Mouse (Mus musculus) erythroblast, embryonic 14.5 days (primary cell): Measurements from ENCODE around the gene Mkln1. TPM values are rescaled to one million over a fixed set of nuclear protein-coding genes. Genes with fewer than 3 reads are reported as not detected.

Experiments used
- H3K27me3 ChIP-seq: 2 replicates; pipeline ENCODE4 v1.6.1; 2012; ENCODE audit warnings: inconsistent platforms; ENCODE audit not compliant: control insufficient read depth
- H3K36me3 ChIP-seq: 2 replicates; pipeline ENCODE4 v1.6.1; 2012; ENCODE audit warnings: mild to moderate bottlenecking, inconsistent platforms; ENCODE audit not compliant: control insufficient read depth
- H3K4me1 ChIP-seq: 2 replicates; pipeline ENCODE4 v1.6.1; 2012; ENCODE audit warnings: inconsistent platforms; ENCODE audit not compliant: control insufficient read depth
- H3K4me3 ChIP-seq: replicated peaks from 2 replicates; pipeline ENCODE3; 2012; ENCODE audit warnings: moderate library complexity, mild to moderate bottlenecking, inconsistent platforms
- H3K9me3 ChIP-seq: 2 replicates; pipeline ENCODE4 v1.6.1; 2012; ENCODE audit warnings: low read length, inconsistent platforms, mixed read lengths; ENCODE audit not compliant: control insufficient read depth
- GATA1 ChIP-seq: IDR thresholded peaks from 2 replicates; pipeline ENCODE4 v1.6.1; 2012; ENCODE audit warnings: low read length, inconsistent platforms, mixed read lengths
- TAL1 ChIP-seq: IDR thresholded peaks from 3 replicates; pipeline ENCODE4 v1.6.1; 2012; ENCODE audit warnings: low read length, inconsistent platforms, mixed read lengths
- polyA plus RNA-seq: library from polyadenylated mRNA; stranded (reverse); fragments of >175 nt; gene quantifications from 2 replicates; pipeline ENCODE4 v1.2.3, GENCODE M21; 2012

Gene Mkln1
- 2.2 and 4.1 TPM in 2 replicates for polyA plus RNA-seq

DNA sequence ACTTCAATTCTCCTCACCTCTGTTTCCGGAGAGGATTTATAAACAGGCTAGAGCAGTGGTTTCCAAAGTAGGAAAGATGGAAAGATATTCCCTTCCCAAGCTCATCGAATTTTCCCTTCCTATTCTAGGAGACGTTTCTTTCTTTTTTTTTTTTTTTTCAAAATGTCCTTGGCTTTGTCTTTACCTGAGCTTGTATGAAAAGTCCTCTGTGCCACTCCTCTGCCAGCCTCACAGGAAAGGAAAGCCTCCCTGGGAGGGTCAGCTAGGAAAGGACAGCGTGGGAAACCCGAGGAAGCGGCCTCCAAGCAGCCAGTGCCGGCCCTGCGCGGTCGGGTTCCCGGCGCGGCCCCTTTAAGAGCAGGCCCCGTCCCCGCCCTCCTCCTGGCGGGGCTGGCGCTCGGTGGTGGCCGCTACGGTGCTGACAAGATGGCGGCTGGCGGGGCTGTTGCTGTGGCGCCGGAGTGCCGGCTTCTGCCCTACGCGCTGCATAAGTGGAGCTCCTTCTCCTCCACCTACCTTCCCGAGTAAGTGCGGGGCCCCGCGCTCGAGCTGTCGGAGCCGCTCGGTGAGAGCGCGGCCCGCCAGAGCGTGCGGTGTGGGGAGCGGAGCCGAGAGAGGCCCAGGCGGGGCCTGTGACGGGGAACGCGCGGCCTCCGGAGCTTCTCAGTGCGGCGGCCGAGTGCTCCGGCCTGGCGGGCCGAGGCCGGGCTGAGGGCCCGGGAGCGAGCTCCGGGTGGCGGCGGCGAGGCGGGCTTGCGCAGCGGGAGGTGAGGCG lies at the start of gene Mkln1:
Gene Mkln1, plus strand, starts transcription at position 305 of the 775 bp plus-strand sequence.
- no peak for TF ChIP-seq TAL1
- no peak for TF ChIP-seq GATA1
- peaks cover 65% of the 10 kb centered on the region for H3K4me1 ChIP-seq
- H3K27me3 ChIP-seq = no peaks in the 10 kb centered on the region
- H3K4me3 ChIP-seq = peak within 1 kb of the TSS; percentile 95
- peaks cover 17% of the 10 kb centered on the region for H3K36me3 ChIP-seq
- H3K9me3 ChIP-seq = no peaks in the 10 kb centered on the region

DNA sequence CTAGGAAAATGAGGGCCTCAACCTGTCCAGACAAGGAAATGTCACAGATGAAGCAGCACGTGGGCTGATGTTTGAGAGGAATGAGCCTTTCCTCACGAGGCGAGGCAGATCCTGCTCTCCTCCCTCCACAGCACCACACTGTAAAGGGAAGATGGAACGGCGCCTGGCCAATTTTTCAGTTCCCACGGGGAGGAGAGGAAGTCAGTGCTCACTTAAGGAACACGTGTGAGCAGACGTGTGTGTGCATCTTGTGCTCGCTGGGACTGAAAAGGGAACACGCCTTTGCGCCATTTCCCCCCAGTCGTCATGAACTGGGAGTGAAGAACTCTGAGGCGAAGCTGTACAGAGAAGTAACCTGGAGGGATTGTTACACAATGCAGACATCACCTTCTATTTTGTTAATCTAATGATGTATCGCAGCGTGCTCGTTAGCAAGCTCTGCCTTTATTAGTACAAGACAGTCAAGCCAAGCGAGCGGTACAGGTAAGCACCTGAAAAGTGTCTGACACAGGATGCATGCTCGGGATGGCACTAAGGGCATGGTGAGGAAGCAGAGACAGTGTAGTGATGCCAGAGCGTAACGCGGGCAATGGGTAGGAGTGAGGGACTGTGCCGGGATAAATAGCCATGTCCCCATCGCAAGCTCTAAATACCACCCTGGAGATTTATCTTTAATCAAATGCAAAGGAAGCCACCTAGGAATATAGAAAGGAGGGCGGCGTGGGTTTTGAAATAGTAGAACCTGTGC lies 41.9 kb upstream of the Mkln1 start:
- no peak for TF ChIP-seq GATA1
- no peak for TF ChIP-seq TAL1
- no peak overlapping the region for H3K4me3 ChIP-seq
- H3K9me3 ChIP-seq = no peaks in the 10 kb centered on the region
- no peaks in the 10 kb centered on the region for H3K36me3 ChIP-seq
- H3K4me1 ChIP-seq = no peaks in the 10 kb centered on the region
- no peaks in the 10 kb centered on the region for H3K27me3 ChIP-seq

DNA sequence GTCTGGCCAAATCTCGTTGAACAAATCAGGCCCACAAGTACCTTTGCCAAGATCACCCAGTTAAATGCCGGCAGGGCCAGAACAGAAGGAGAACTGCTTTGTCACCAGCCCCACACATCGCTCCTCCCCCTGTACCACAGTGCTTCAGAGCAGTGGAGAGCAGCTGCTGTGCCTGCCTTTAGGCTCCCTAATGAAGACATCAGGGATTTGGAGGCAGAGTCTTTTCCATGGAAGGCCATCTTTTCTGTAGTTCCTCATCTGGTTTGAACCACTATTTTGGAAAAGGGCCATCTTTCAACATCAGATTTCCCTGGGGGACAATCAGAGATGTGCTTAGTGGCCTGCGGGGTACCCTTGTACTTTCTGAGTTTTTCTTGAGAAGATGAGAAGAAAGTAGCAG lies 41.2 kb upstream of the Mkln1 start:
- Histone ChIP-seq H3K9me3 (no peaks in the 10 kb centered on the region), H3K4me3 (no peak overlapping the region), H3K27me3 (no peaks in the 10 kb centered on the region), H3K4me1 (no peaks in the 10 kb centered on the region), H3K36me3 (no peaks in the 10 kb centered on the region)
- TF ChIP-seq TAL1 = no peak
- TF ChIP-seq GATA1 = no peak

DNA sequence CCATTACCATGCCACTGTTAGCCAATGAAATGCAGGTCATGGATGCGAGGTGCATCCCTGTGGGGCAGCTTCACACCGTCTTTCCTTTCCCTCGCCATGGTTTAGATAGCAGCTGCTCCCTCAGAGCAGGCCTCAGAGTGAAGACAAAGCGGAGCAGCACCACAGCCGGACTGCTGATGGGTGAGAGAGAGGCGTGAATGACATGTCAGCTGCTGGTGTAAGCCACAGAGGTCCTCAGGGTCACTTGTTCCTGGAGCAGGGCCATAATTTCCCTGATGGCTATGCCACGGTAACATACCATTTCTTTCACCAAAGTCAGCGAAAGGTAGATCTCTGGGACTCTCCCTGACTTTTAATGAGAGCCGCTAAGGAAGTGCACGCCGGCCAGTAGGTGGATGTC lies 35.9 kb upstream of the Mkln1 start:
- Histone ChIP-seq H3K4me3 (no peak overlapping the region), H3K36me3 (no peaks in the 10 kb centered on the region), H3K9me3 (no peaks in the 10 kb centered on the region), H3K4me1 (no peaks in the 10 kb centered on the region), H3K27me3 (no peaks in the 10 kb centered on the region)
- TF ChIP-seq TAL1 (no peak), GATA1 (no peak)

DNA sequence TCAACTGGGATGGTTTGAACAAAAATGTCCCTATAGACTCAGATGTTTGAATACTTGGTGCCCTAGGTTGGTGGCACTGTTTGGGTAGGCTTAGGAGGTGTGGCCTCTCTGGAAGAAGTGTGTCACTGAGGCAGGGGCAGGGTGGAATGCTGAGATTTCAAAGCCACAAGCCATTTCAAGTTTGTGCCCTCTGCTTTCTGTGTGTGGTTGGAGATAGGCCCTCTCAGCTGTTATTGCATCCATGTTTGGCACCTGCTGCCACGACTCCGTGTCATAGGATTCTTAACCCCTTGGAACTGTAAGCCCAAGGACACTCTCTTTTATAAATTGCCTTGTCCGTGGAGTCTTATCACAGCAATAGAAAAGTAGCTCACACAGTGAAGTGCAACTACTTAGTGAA lies 34.1 kb upstream of the Mkln1 start:
- Histone ChIP-seq H3K27me3 (no peaks in the 10 kb centered on the region), H3K4me3 (no peak overlapping the region), H3K4me1 (no peaks in the 10 kb centered on the region), H3K9me3 (no peaks in the 10 kb centered on the region), H3K36me3 (no peaks in the 10 kb centered on the region)
- TF ChIP-seq GATA1 = no peak
- TF ChIP-seq TAL1 = no peak

DNA sequence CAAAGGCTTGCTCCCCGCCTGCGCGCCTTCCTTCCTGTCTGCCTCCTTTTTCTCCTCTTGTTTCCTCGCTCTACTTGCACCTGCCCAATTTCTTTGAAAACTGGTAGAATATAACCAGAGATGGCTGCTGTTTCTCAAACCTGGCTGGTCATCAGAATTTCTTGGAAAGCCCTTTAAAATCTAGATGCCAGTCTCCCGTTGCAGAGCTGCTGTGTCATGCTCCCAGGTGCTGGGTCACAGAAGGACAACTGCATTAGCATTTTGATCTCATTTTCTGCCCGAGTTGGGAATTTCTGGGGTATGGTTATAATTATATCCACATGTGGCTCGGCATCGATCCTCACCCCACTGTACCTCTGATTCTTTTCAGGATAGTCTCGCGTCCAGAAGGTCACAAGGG lies 30.6 kb upstream of the Mkln1 start:
- no peaks in the 10 kb centered on the region for H3K9me3 ChIP-seq
- no peaks in the 10 kb centered on the region for H3K36me3 ChIP-seq
- H3K4me3 ChIP-seq = no peak overlapping the region
- no peaks in the 10 kb centered on the region for H3K27me3 ChIP-seq
- no peaks in the 10 kb centered on the region for H3K4me1 ChIP-seq
- TF ChIP-seq TAL1 (no peak), GATA1 (no peak)

DNA sequence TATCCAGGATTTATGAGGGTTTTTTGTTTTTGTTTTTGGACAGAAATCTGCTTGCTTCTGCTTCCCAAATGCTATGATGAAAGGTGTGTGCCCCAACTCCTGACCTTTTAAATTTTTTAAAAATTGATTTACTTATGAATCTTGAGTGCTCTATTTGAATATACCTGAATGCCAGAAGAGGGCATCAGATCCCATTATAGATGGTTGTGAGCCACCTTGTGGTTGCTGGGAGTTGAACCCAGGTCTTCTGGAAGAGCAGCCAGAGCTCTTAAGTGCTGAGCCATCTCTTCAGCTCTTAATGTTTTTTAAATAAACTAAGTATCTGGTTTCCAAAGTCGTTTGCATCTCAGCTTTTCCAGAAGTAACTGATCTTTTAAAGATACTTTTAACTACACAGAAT lies 30.0 kb upstream of the Mkln1 start:
- Histone ChIP-seq H3K4me3 (no peak overlapping the region), H3K4me1 (no peaks in the 10 kb centered on the region), H3K9me3 (no peaks in the 10 kb centered on the region), H3K36me3 (no peaks in the 10 kb centered on the region), H3K27me3 (no peaks in the 10 kb centered on the region)
- no peak for TF ChIP-seq TAL1
- no peak for TF ChIP-seq GATA1

DNA sequence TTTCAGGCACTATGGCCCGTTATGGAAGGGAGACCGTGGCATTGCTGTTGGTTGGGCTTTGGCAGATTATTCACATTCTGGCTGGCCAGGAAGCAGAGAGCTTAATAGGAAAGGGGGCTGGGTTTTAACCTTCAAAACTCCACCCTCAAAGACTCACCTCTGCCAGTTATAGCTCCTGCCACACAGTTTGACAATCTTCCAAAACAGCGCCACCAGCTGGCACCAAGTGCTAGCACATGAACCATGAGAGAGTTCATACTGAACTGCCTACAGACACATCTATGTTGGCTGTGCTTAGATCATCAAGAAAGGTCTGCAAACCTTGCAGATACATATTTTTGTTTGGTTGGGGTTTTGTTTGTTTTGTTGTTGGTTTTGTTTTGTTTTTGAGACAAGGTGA lies 28.7 kb upstream of the Mkln1 start:
- Histone ChIP-seq H3K4me1 (no peaks in the 10 kb centered on the region), H3K36me3 (no peaks in the 10 kb centered on the region), H3K27me3 (no peaks in the 10 kb centered on the region), H3K4me3 (no peak overlapping the region), H3K9me3 (no peaks in the 10 kb centered on the region)
- TF ChIP-seq TAL1 = no peak
- no peak for TF ChIP-seq GATA1

DNA sequence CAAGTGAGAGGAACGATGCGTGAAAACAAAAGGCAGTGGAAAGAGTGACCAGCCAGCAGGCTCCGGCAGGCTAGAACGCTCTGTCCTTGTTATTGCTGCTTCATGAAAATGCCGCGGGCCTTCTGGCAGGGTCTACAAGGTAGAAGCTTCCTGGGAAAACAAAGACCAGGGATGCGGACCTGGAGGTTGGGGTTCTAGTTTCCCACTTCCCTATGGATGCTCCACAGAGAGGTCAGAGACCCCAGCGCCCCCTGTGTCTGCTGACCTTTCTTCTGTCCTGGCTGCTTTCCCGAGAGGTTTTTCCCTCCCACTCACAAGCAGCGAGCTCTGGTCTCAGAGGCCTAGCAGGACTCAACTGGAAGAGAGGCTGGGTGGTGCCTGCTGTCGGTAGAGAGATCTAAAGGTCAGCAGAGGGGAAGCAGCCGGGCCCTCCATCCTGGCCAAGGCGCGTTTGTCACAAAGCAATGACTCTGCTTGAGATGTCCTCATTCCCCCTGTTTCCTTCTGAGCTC lies 27.9 kb upstream of the Mkln1 start:
- Histone ChIP-seq H3K4me3 (no peak overlapping the region), H3K36me3 (no peaks in the 10 kb centered on the region), H3K27me3 (no peaks in the 10 kb centered on the region), H3K4me1 (no peaks in the 10 kb centered on the region), H3K9me3 (no peaks in the 10 kb centered on the region)
- TF ChIP-seq GATA1 = no peak
- no peak for TF ChIP-seq TAL1
